Mouse (Mus musculus): ENCODE results near the gene Disp1. TPM values are rescaled to one million over a fixed set of nuclear protein-coding genes. Genes with fewer than 3 reads are reported as not detected.

Disp1 gene
- polyA plus RNA-seq, 1 experiment from 2014 or later: 10.4 TPM

- no peak overlapping the region for H3K4me2 ChIP-seq (ENCODE audit: low read depth, low read length)
- no peak overlapping the region for H3K4me3 ChIP-seq (replicated peaks; ENCODE audit: low read length)
- no peak for ATAC-seq (ENCODE audit: insufficient read depth, low FRiP score)
- H3K4me1 ChIP-seq (ENCODE audit: control insufficient read depth, insufficient read depth, low read length): peaks cover 8% of the 10 kb centered on the region
- H3K9ac ChIP-seq (ENCODE audit: low read length): no peak overlapping the region
- no peaks in the 10 kb centered on the region for H3K27me3 ChIP-seq (ENCODE audit: control insufficient read depth, insufficient read depth, low read length)
- no peaks in the 10 kb centered on the region; the same call in 1 of the 2 replicates for H3K9me3 ChIP-seq (replicated peaks; ENCODE audit: control insufficient read depth, low read length)
- no peak overlapping the region for H3K27ac ChIP-seq (ENCODE audit: low read length)
- H3K36me3 ChIP-seq (ENCODE audit: control insufficient read depth, insufficient read depth, low read length): no peaks in the 10 kb centered on the region
Measured at GRCm38 (mm10) chr1:183081126-183081525, 140.2 kb downstream of the Disp1 start.

GRCm38 (mm10) chr1:183075121-183075822 is 146.1 kb downstream of the Disp1 start:
- Histone ChIP-seq H3K27ac (ENCODE audit: low read length) (no peak overlapping the region), H3K4me2 (ENCODE audit: low read depth, low read length) (0 out of 2 replicates have a peak overlapping the region, but pooled peaks have one; percentile 9)

DNA sequence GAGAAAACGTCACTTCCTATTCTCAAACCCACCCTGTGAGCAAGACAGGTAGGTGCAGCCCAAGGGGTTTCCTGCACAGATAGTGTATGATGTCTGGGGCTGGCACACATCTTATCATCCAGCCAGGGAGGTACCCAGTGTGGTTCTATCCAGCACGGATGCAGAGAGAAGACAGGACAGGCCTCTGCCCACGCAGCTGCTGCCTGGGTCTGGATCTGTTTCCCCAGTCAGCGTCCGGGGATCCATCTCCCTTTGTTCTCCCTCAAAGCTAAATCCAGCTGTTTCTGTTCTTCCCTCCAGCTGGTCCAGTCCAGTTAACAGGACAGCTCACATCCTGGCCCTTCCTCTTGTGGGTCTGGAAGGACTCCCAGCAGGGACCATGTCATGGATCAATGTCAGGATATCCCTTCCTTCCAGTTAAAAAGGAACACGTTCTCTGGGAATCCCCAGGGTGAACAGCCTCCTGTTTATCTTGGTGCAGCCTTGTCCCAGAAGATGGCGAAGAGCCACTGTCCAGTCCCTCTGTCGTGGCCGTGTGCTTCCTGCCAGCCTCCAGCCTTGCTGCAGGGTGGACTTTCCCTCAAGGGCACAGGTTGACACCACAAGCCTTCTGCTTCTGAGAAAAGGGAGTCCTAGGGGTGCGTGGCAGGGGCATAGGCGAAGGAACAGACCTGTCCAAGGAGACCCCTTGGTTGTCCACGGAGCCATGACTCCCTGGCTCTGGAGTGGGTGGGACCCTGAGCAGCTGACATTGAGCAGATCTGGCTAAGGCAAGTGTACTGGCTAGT is 148.9 kb downstream of the Disp1 start:
- no peaks in the 10 kb centered on the region for H3K27me3 ChIP-seq (ENCODE audit: control insufficient read depth, insufficient read depth, low read length)
- no peak overlapping the region for H3K4me2 ChIP-seq (ENCODE audit: low read depth, low read length)
- no peak overlapping the region; the same call in 1 of the 2 replicates for H3K9ac ChIP-seq (ENCODE audit: low read length)
- H3K9me3 ChIP-seq (replicated peaks; ENCODE audit: control insufficient read depth, low read length): no peaks in the 10 kb centered on the region
- peak; percentile 82 for ATAC-seq (ENCODE audit: insufficient read depth, low FRiP score)
- H3K4me1 ChIP-seq (ENCODE audit: control insufficient read depth, insufficient read depth, low read length): peaks cover 12% of the 10 kb centered on the region; the same call in 1 of the 2 replicates
- H3K27ac ChIP-seq (ENCODE audit: low read length): peak overlapping the region; percentile 73
- no peaks in the 10 kb centered on the region for H3K36me3 ChIP-seq (ENCODE audit: control insufficient read depth, insufficient read depth, low read length)
- no peak overlapping the region for H3K4me3 ChIP-seq (replicated peaks; ENCODE audit: low read length)
- WGBS: 55% methylated on average over 12 of the region's 12 CpGs

More at GRCm38 (mm10) chr1:183075121-183075822, 146.1 kb downstream of the Disp1 start:
- Histone ChIP-seq H3K9ac (ENCODE audit: low read length) (no peak overlapping the region), H3K36me3 (ENCODE audit: control insufficient read depth, insufficient read depth, low read length) (no peaks in the 10 kb centered on the region), H3K9me3 (replicated peaks; ENCODE audit: control insufficient read depth, low read length) (no peaks in the 10 kb centered on the region; the same call in 1 of the 2 replicates), H3K4me3 (replicated peaks; ENCODE audit: low read length) (no peak overlapping the region), H3K27me3 (ENCODE audit: control insufficient read depth, insufficient read depth, low read length) (no peaks in the 10 kb centered on the region), H3K4me1 (ENCODE audit: control insufficient read depth, insufficient read depth, low read length) (peaks cover 16% of the 10 kb centered on the region; the same call in 1 of the 2 replicates)
- 23% methylated on average over 15 of the region's 15 CpGs for WGBS
- peak; percentile 48; the same call in 1 of the 2 replicates for ATAC-seq (ENCODE audit: insufficient read depth, low FRiP score)

DNA sequence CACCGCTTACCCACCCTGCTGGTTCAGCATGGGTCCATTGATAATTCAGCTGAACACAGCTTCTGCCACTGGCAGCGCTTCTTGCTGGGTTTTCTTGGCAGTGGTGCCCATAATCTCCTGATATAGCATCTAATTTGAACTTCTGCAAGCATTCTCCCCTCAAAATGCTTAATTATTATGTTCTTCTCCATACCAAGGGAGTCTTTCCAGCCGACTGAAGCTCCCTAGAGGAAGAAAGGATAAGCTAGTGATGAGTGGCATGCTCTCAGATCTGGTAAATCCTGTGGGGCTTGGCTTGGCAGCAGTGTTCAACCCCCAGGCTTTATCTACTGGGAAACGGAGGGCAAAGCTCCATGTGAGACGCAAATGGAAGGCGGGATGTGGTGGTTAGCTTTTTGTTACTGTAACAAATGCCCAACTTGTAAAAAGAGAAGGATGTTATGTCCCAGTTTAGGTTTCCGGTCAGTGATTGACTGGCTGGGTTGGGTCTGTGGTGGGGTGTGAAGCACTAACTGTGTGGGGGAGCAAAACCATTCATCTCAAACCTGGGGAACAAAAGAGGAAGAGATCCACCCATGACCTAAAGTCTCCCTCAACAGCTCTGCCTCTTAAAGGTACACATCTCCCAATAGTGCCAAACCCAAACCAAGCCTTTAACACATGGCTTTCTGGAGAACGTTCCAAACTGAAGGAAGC is 151.2 kb downstream of the Disp1 start:
- 0 out of 2 replicates have a peak, but pooled peaks cover 7% of the 10 kb centered on the region for H3K4me1 ChIP-seq (ENCODE audit: control insufficient read depth, insufficient read depth, low read length)
- no peak overlapping the region for H3K27ac ChIP-seq (ENCODE audit: low read length)
- no peak overlapping the region for H3K4me3 ChIP-seq (replicated peaks; ENCODE audit: low read length)
- WGBS: 82% methylated on average over 8 of the region's 8 CpGs
- ATAC-seq (ENCODE audit: insufficient read depth, low FRiP score): no peak
- no peaks in the 10 kb centered on the region for H3K9me3 ChIP-seq (replicated peaks; ENCODE audit: control insufficient read depth, low read length)
- H3K9ac ChIP-seq (ENCODE audit: low read length): no peak overlapping the region
- no peaks in the 10 kb centered on the region for H3K36me3 ChIP-seq (ENCODE audit: control insufficient read depth, insufficient read depth, low read length)
- H3K4me2 ChIP-seq (ENCODE audit: low read depth, low read length): no peak overlapping the region
- H3K27me3 ChIP-seq (ENCODE audit: control insufficient read depth, insufficient read depth, low read length): no peaks in the 10 kb centered on the region

GRCm38 (mm10) chr1:183067807-183068206 is 153.5 kb downstream of the Disp1 start:
- no peak for ATAC-seq (ENCODE audit: insufficient read depth, low FRiP score)
- H3K4me2 ChIP-seq (ENCODE audit: low read depth, low read length): no peak overlapping the region
- H3K27ac ChIP-seq (ENCODE audit: low read length): no peak overlapping the region
- H3K4me3 ChIP-seq (replicated peaks; ENCODE audit: low read length): no peak overlapping the region
- H3K4me1 ChIP-seq (ENCODE audit: control insufficient read depth, insufficient read depth, low read length): 0 out of 2 replicates have a peak, but pooled peaks cover 7% of the 10 kb centered on the region
- H3K9me3 ChIP-seq (replicated peaks; ENCODE audit: control insufficient read depth, low read length): no peaks in the 10 kb centered on the region
- H3K9ac ChIP-seq (ENCODE audit: low read length): no peak overlapping the region
- WGBS: 83% methylated on average over 7 of the region's 7 CpGs
- H3K27me3 ChIP-seq (ENCODE audit: control insufficient read depth, insufficient read depth, low read length): 0 out of 2 replicates have a peak, but pooled peaks cover 3% of the 10 kb centered on the region
- no peaks in the 10 kb centered on the region for H3K36me3 ChIP-seq (ENCODE audit: control insufficient read depth, insufficient read depth, low read length)

DNA sequence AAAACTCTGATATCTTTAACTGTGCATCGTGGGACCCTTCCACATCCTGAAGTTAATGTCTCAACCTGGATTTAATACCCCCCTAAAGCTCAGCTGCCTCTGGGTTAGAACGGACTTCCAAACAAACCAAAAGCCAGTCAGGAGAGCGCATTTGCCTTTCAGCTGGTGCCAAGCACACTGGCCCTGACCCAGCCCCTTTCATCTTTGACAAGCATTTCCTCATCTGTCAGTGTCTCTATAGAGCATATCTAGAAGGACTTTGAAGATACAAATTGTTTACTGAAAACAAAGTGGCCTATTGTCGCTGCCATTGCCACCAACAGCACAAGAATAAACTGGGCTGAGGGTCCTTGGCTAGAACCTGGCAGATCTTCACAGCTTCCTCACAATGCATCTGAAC is 154.3 kb downstream of the Disp1 start:
- no peaks in the 10 kb centered on the region for H3K9me3 ChIP-seq (replicated peaks; ENCODE audit: control insufficient read depth, low read length)
- WGBS: 58% methylated on average over 4 of the region's 4 CpGs
- H3K27ac ChIP-seq (ENCODE audit: low read length): no peak overlapping the region
- H3K27me3 ChIP-seq (ENCODE audit: control insufficient read depth, insufficient read depth, low read length): peaks cover 3% of the 10 kb centered on the region; the same call in 1 of the 2 replicates
- no peak overlapping the region for H3K9ac ChIP-seq (ENCODE audit: low read length)
- no peak overlapping the region for H3K4me3 ChIP-seq (replicated peaks; ENCODE audit: low read length)
- no peak for ATAC-seq (ENCODE audit: insufficient read depth, low FRiP score)
- no peaks in the 10 kb centered on the region for H3K36me3 ChIP-seq (ENCODE audit: control insufficient read depth, insufficient read depth, low read length)
- H3K4me2 ChIP-seq (ENCODE audit: low read depth, low read length): no peak overlapping the region
- peaks cover 6% of the 10 kb centered on the region; the same call in 1 of the 2 replicates for H3K4me1 ChIP-seq (ENCODE audit: control insufficient read depth, insufficient read depth, low read length)

DNA sequence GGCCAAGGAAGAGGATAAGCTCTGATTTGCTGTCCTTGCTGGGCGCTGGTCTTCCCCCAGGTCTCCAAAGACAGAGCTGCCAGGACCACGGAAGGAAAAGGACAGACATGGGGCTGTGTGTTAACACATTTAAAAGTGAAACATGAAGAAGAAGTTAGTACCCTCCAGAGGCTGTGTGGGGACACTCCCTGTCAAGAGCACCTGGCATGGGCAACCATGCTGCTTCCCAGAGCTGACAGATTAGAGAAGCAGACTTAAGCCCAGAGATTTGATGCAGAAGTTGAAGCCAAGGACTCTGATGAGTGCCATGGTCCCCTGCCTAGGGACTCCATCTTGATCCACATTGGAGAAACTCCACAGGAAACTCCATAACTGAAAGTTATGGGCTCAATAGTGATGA is 160.7 kb downstream of the Disp1 start:
- H3K4me2 ChIP-seq (ENCODE audit: low read depth, low read length): no peak overlapping the region
- no peak overlapping the region for H3K27ac ChIP-seq (ENCODE audit: low read length)
- H3K4me3 ChIP-seq (replicated peaks; ENCODE audit: low read length): no peak overlapping the region
- 75% methylated on average over 2 of the region's 2 CpGs for WGBS
- no peak for ATAC-seq (ENCODE audit: insufficient read depth, low FRiP score)
- H3K9me3 ChIP-seq (replicated peaks; ENCODE audit: control insufficient read depth, low read length): no peaks in the 10 kb centered on the region
- no peaks in the 10 kb centered on the region for H3K36me3 ChIP-seq (ENCODE audit: control insufficient read depth, insufficient read depth, low read length)
- H3K27me3 ChIP-seq (ENCODE audit: control insufficient read depth, insufficient read depth, low read length): peaks cover 3% of the 10 kb centered on the region; the same call in 1 of the 2 replicates
- H3K4me1 ChIP-seq (ENCODE audit: control insufficient read depth, insufficient read depth, low read length): peaks cover 4% of the 10 kb centered on the region; the same call in 1 of the 2 replicates
- H3K9ac ChIP-seq (ENCODE audit: low read length): no peak overlapping the region

DNA sequence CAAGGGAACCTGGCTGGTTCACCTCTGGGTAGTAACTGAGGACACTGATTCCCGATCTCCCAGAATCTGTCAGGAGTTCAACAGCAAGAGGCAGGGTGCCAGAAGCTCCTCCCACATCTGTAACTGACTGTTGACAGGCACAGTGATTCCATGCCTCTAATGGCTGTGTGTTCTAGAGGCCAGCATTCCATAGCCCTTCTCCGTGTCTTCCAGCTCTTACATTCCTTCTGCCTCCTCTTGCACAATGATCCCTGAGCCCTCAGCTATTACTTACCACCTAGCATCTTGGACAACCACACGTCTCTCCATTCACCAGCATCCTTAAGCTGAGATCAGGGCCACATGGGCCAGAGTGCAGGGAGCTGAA is 165.1 kb downstream of the Disp1 start:
- no peak overlapping the region for H3K4me2 ChIP-seq (ENCODE audit: low read depth, low read length)
- H3K27ac ChIP-seq (ENCODE audit: low read length): no peak overlapping the region
- H3K27me3 ChIP-seq (ENCODE audit: control insufficient read depth, insufficient read depth, low read length): no peaks in the 10 kb centered on the region
- no peaks in the 10 kb centered on the region for H3K9me3 ChIP-seq (replicated peaks; ENCODE audit: control insufficient read depth, low read length)
- no peak overlapping the region for H3K9ac ChIP-seq (ENCODE audit: low read length)
- peaks cover 7% of the 10 kb centered on the region; the same call in 1 of the 2 replicates for H3K4me1 ChIP-seq (ENCODE audit: control insufficient read depth, insufficient read depth, low read length)
- 27% methylated on average over 3 of the region's 3 CpGs for WGBS
- no peak overlapping the region for H3K4me3 ChIP-seq (replicated peaks; ENCODE audit: low read length)
- H3K36me3 ChIP-seq (ENCODE audit: control insufficient read depth, insufficient read depth, low read length): no peaks in the 10 kb centered on the region
- no peak for ATAC-seq (ENCODE audit: insufficient read depth, low FRiP score)

Data from stomach, embryonic 16.5 days (tissue).